Comparison of ENCODE assay signal across 10 mouse cellular contexts in genomic region chr11:86969041-86969821, GRCm38 (mm10). TPM values are rescaled to one million over a fixed set of nuclear protein-coding genes. Genes with fewer than 3 reads are reported as not detected.
DNase-seq lines count a peak whose midpoint lies in the region; ATAC-seq and TF ChIP-seq lines count a peak whose summit lies in the region.
"Had no signal": no experiment of that assay in that cellular context is flagged by ENCODE, and none has a peak within 500 bp of the region (broad histone marks: within the 10 kb centered on the region; RNA-seq: fewer than 3 reads in every experiment).

No protein-coding gene starts in this region.

- H3K4me2 ChIP-seq in heart, embryonic 15.5 days, result no peak overlapping the region
- peak overlapping the region; percentile 37 for H3K4me2 ChIP-seq in embryonic facial prominence, embryonic 13.5 days
- H3K4me2 ChIP-seq in limb, embryonic 14.5 days (replicated peaks; ENCODE audit: low read depth, low read length, severe bottlenecking), result peak overlapping the region; percentile 19; the same call in 1 of the 2 replicates

- in situ Hi-C loops in ES-E14 (cut with MboI; ENCODE audit: low sequenced_read_pairs in 2 of 2, unreplicated experiment in 2 of 2), result no loop called here

- DNase-seq in heart, adult 2 months, result no peak
- DNase-seq in ES-E14 (ENCODE audit: low read depth, low spot score), result no peak
- DNase-seq in limb, embryonic 14.5 days (ENCODE audit: low spot score), result peak; percentile 76
- no peak for DNase-seq in spleen, adult 18-20 months
- DNase-seq in layer of hippocampus, postnatal 14 days (ENCODE audit: low spot score in 2 of 2), result no peak
- DNase-seq in layer of hippocampus, adult 9-11 months, result no peak

- no peaks in the 10 kb centered on the region for H3K27me3 ChIP-seq in heart, embryonic 15.5 days
- no peaks in the 10 kb centered on the region for H3K27me3 ChIP-seq in heart, adult 2 months (ENCODE audit: control insufficient read depth, insufficient read depth, low read length)
- H3K27me3 ChIP-seq in embryonic facial prominence, embryonic 13.5 days, result no peaks in the 10 kb centered on the region
- H3K27me3 ChIP-seq in limb, embryonic 14.5 days (ENCODE audit: control insufficient read depth, insufficient read depth, low read length), result no peaks in the 10 kb centered on the region

- peaks cover 34% of the 10 kb centered on the region for H3K36me3 ChIP-seq in heart, embryonic 15.5 days
- H3K36me3 ChIP-seq in heart, adult 2 months (ENCODE audit: control insufficient read depth, insufficient read depth, low read length), result peaks cover 7% of the 10 kb centered on the region
- H3K36me3 ChIP-seq in ES-E14 (ENCODE audit: control insufficient read depth, insufficient read depth, low read length, poor library complexity, severe bottlenecking), result no peaks in the 10 kb centered on the region
- peaks cover 28% of the 10 kb centered on the region for H3K36me3 ChIP-seq in embryonic facial prominence, embryonic 13.5 days
- H3K36me3 ChIP-seq in limb, embryonic 14.5 days (ENCODE audit: control insufficient read depth, insufficient read depth, low read length), result peaks cover 38% of the 10 kb centered on the region

- H3K4me3 ChIP-seq in heart, embryonic 15.5 days, result no peak overlapping the region
- no peak overlapping the region for H3K4me3 ChIP-seq in heart, adult 2 months
- H3K4me3 ChIP-seq in ES-E14 (ENCODE audit: insufficient read depth in 1 of 2, low read depth in 1 of 2, low read length in 2 of 2, poor library complexity in 1 of 2, severe bottlenecking in 1 of 2), result 0 out of 4 replicates have a peak overlapping the region, but pooled peaks of 1 of the 2 experiments have one; percentile 2
- no peak overlapping the region for H3K4me3 ChIP-seq in embryonic facial prominence, embryonic 13.5 days
- no peak overlapping the region for H3K4me3 ChIP-seq in limb, embryonic 14.5 days (replicated peaks; ENCODE audit: low read length)

- intact Hi-C loops in heart, adult 2 months (cut with DNase I), result no loop called here

- no peaks in the 10 kb centered on the region; the same call in 1 of the 2 replicates for H3K79me2 ChIP-seq in heart, adult 2 months (replicated peaks; ENCODE audit: control insufficient read depth, insufficient read depth, low read length)

- TF ChIP-seq EP300 in heart, adult 2 months (IDR thresholded peaks at IDR 0.05; ENCODE audit: insufficient read depth, low read depth, low read length), result no peak

- no peak for TF ChIP-seq CTCF in heart, adult 2 months (IDR thresholded peaks at IDR 0.05)

- peaks cover 52% of the 10 kb centered on the region for H3K4me1 ChIP-seq in heart, embryonic 15.5 days (replicated peaks)
- H3K4me1 ChIP-seq in heart, adult 2 months (ENCODE audit: control insufficient read depth, insufficient read depth, low read length), result peaks cover 6% of the 10 kb centered on the region
- H3K4me1 ChIP-seq in ES-E14 (ENCODE audit: control insufficient read depth in 2 of 2, insufficient read depth in 2 of 2, low read length in 2 of 2, poor library complexity in 1 of 2), result peaks cover 7 to 11% of the 10 kb centered on the region in 2 experiments
- H3K4me1 ChIP-seq in embryonic facial prominence, embryonic 13.5 days, result peaks cover 64% of the 10 kb centered on the region
- peaks cover 45% of the 10 kb centered on the region for H3K4me1 ChIP-seq in limb, embryonic 14.5 days (ENCODE audit: control insufficient read depth, insufficient read depth, low read length)

- H3K9me3 ChIP-seq in heart, embryonic 15.5 days (replicated peaks), result no peaks in the 10 kb centered on the region
- H3K9me3 ChIP-seq in ES-E14 (ENCODE audit: control insufficient read depth, insufficient read depth, low read depth, low read length), result no peaks in the 10 kb centered on the region
- H3K9me3 ChIP-seq in embryonic facial prominence, embryonic 13.5 days, result no peaks in the 10 kb centered on the region
- H3K9me3 ChIP-seq in limb, embryonic 14.5 days (ENCODE audit: control insufficient read depth, low read length), result no peaks in the 10 kb centered on the region

- peak overlapping the region; percentile 14; the same call in 1 of the 2 replicates for H3K27ac ChIP-seq in heart, embryonic 15.5 days
- H3K27ac ChIP-seq in heart, adult 2 months, result no peak overlapping the region
- H3K27ac ChIP-seq in ES-E14 (ENCODE audit: insufficient read depth, low read depth, low read length, poor library complexity, severe bottlenecking), result peak overlapping the region; percentile 29; the same call in 1 of the 2 replicates
- H3K27ac ChIP-seq in embryonic facial prominence, embryonic 13.5 days, result peak overlapping the region; percentile 96
- H3K27ac ChIP-seq in limb, embryonic 14.5 days (replicated peaks; ENCODE audit: low read depth, low read length), result peak overlapping the region; percentile 85
- H3K27ac ChIP-seq: liver, embryonic 14.5 days had no signal

- WGBS in heart, embryonic 15.5 days, result 69% methylated on average over 13 of the region's 13 CpGs
- WGBS in heart, adult 2 months, result 86% methylated on average over 13 of the region's 13 CpGs
- 20% methylated on average over 13 of the region's 13 CpGs for WGBS in embryonic facial prominence, embryonic 13.5 days
- WGBS in limb, embryonic 14.5 days, result 22% methylated on average over 13 of the region's 13 CpGs

- TF ChIP-seq POLR2A in heart, adult 2 months (IDR thresholded peaks at IDR 0.05; ENCODE audit: insufficient read depth, low read depth, low read length), result no peak
- TF ChIP-seq POLR2A in limb, embryonic 14.5 days (IDR thresholded peaks at IDR 0.05; ENCODE audit: borderline replicate concordance, extremely low read depth, insufficient read depth, insufficient read length), result no peak

- no peak for ATAC-seq in heart, embryonic 15.5 days (replicated peaks; ENCODE audit: insufficient number of reproducible peaks, insufficient read depth, low FRiP score, low read depth)
- peak; percentile 71 for ATAC-seq in embryonic facial prominence, embryonic 13.5 days (ENCODE audit: insufficient number of reproducible peaks, insufficient read depth, low FRiP score, low TSS enrichment, low read depth)
- ATAC-seq in limb, embryonic 14.5 days (ENCODE audit: low FRiP score, low read depth), result peak; percentile 68
- ATAC-seq: inflammation-experienced regulatory T-cells, adult 6 months had no signal

- H3K9ac ChIP-seq in heart, embryonic 15.5 days, result no peak overlapping the region
- H3K9ac ChIP-seq in heart, adult 2 months (ENCODE audit: low read depth, low read length), result no peak overlapping the region
- H3K9ac ChIP-seq in ES-E14 (ENCODE audit: insufficient read depth, low read depth, low read length, poor library complexity, severe bottlenecking), result no peak overlapping the region
- 0 out of 2 replicates have a peak overlapping the region, but pooled peaks have one; percentile 51 for H3K9ac ChIP-seq in embryonic facial prominence, embryonic 13.5 days
- no peak overlapping the region for H3K9ac ChIP-seq in limb, embryonic 14.5 days (ENCODE audit: low read depth, low read length, severe bottlenecking)
- H3K9ac ChIP-seq: liver, embryonic 14.5 days had no signal

TF ChIP-seq in ES-E14, 5 proteins besides CTCF, POLR2A, EP300 and RAD21:
- TF ChIP-seq MAFK (IDR thresholded peaks at IDR 0.05; ENCODE audit: insufficient read depth, low read depth, low read length), result no peak
- no peak for TF ChIP-seq ZNF384 (IDR thresholded peaks at IDR 0.05; ENCODE audit: low read depth, low read length)
- no peak for TF ChIP-seq ZC3H11A (IDR thresholded peaks at IDR 0.05; ENCODE audit: borderline replicate concordance, low read depth, low read length)
- no peak for TF ChIP-seq CHD2 (IDR thresholded peaks at IDR 0.05; ENCODE audit: low read depth, low read length)
- no peak for TF ChIP-seq HCFC1 (IDR thresholded peaks at IDR 0.05; ENCODE audit: borderline replicate concordance, insufficient read depth, low read length)

RNA-seq across cellular contexts. Expression of gene Ypel2, which starts 24.3 kb away (rescaled TPM):
- 20.8 and 23.1 TPM in 2 replicates for polyA plus RNA-seq in heart, embryonic 15.5 days (2015; fragmentation: Nextera tagmentation; extraction: Ambion mirVana)
- 10 to 100 TPM; 11.6 to 26.3 TPM for total RNA-seq in heart, adult 2 months (2021)
- 7.9 and 12.2 TPM in 2 replicates for polyA plus RNA-seq in heart, adult 2 months (2012; rRNA removed)
- 3.3 and 3.6 TPM in 2 replicates for total RNA-seq in ES-E14 (2012; rRNA removed)
- 12.2 and 14.6 TPM in 2 replicates for polyA plus RNA-seq in embryonic facial prominence, embryonic 13.5 days (2015; fragmentation: Nextera tagmentation; extraction: Ambion mirVana)
- polyA plus RNA-seq in limb, embryonic 14.5 days (2012; rRNA removed), result 9.2 TPM in 2 replicates
- 6.8 and 8.4 TPM in 2 replicates for polyA plus RNA-seq in limb, embryonic 14.5 days (2014; fragmentation: Nextera tagmentation; extraction: Ambion mirVana)
- 10 to 100 TPM; 20.5 to 21.9 TPM for total RNA-seq in layer of hippocampus, postnatal 14 days (2021)
